Mouse (Mus musculus) gastrocnemius, postnatal 14 days (tissue): Measurements from ENCODE around the gene Apeh. TPM values are rescaled to one million over a fixed set of nuclear protein-coding genes. Genes with fewer than 3 reads are reported as not detected.

Source experiments
- DNase-seq: peaks from one replicate; pipeline ENCODE4 v3.0.0; 2021; ENCODE audit warnings: mixed read lengths
- intact Hi-C: fragments of 180-260 bp; cut with DNase I; formaldehyde crosslinking; loops from one replicate; pipeline ENCODE4 v1.15.1; 2025; ENCODE audit warnings: low total_unique reads
- total RNA-seq, 2 experiments: library from RNA; stranded (reverse); gene quantifications; 2 replicates each; pipeline ENCODE4 v1.2.3; 2021

Apeh gene
- total RNA-seq, 2 experiments from 2014 or later: 37.9 to 38.3 TPM

GRCm38 (mm10) chr9:108090611-108091120 is 3.7 kb downstream of the Apeh start:
- intact Hi-C loops: no loop called here
- no peak for DNase-seq

GRCm38 (mm10) chr9:108085261-108085660 is 9.1 kb downstream of the Apeh start:
- intact Hi-C loops: no loop called here
- no peak for DNase-seq

GRCm38 (mm10) chr9:108083561-108083960 is 10.8 kb downstream of the Apeh start:
- intact Hi-C loops: no loop called here
- DNase-seq: no peak

GRCm38 (mm10) chr9:108082988-108083431 is 11.4 kb downstream of the Apeh start, which contains the start of gene Rnf123:
Rnf123 (minus strand) TSS chr9:108083346.
- intact Hi-C loops: no loop called here
- DNase-seq: no peak

DNA sequence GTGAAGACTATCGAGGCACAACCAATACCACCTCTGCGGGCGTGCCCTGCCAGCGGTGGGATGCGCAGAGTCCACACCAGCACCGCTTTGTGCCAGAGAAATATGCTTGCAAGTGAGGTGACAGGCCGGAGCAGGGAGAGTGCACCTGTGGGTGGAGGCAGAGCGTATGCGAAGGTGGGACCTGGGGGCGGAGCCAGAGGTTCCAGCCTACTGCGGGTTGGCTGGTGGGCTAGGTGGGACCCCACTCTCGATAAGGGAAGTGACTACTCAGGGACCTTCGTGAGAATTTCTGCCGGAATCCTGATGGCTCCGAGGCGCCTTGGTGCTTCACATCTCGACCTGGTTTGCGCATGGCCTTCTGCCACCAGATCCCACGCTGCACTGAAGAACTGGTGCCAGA is 11.9 kb downstream of the Apeh start:
- DNase-seq: no peak
- intact Hi-C loops: no loop called here

DNA sequence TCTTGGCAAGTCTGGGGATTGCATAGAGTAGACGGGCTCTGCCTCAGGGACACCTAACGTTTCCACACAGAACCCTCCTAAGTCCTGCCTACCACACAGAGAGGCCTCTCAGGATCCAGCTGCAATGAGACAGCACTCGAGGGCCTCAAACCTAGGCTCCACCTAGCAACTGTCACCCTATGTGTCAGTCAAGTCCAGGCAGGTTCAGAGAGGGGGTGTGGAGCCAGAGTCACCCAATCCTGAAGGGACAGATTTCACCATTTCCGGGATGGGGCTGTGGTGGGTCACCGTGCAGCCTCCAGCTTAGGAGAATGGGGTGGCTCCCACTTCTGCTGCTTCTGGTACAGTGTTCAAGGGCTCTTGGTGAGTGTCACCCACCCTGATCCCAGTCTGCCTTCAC is 14.2 kb downstream of the Apeh start, which contains the start of gene Mst1:
TSS of gene Mst1 (plus strand) at position 269 of the 400 bp plus-strand sequence.
- intact Hi-C loops: no loop called here
- DNase-seq: no peak

DNA sequence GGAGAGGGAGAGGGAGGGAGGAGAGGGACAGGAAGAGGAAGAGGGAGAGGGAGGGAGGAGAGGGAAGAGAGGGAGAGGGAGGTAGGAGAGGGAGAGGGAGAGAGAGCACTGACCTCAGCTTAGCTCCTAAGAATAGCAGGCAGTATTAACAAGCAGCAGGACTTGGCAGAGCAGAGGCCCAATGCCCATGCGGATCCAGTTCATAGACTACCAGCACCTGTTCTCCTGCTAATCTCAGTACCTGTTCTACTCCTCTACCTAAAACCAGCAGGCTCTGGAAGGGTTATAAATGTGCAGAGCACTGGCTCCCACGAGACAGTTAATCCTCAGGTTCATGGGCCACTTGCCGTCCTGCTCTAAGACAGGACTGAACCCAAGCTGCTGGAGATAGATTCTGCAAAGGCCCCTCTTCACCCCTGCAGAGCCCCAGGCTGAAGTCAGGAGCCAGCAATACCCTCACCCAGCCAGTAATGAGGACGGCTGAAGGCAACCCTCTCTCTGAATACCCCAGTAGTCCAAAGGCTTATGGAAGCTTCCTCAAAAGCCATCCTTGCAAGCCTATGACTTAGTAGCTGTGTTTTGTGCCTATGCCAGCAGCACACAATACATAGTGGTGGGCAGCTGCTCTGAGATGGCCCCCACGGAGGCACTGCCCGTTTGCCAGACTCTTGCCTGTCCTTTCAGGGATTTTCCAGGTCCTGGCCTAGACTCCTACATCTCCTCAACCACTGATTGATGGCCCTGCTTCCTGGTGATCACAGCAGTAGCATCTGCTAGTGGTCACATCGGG is 21.1 kb downstream of the Apeh start:
- DNase-seq: no peak
- intact Hi-C loops: no loop called here

DNA sequence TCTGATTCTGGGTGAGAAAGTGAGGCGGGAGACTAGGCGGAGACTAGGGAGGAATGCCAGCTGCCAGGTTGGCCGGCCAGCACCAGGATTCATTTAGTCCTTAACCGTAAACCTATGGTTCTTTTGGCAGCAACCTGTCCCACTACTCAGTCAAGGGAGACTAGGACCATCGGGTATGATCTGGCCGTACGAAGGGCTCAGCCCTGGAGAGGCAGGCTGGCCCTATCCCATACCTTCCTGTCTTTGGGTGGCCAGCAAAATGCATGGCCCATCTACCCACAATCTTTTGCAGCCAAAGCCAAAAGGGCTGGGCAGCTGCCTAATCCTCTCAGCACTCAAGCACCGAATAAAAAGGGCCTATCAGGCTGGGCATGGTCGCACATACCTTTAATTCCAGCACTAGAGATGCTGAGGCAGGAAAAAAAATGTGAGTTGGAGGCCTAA is 21.9 kb downstream of the Apeh start:
- intact Hi-C loops: no loop called here
- no peak for DNase-seq

GRCm38 (mm10) chr9:108071801-108072200 is 22.6 kb downstream of the Apeh start:
- intact Hi-C loops: no loop called here

DNA sequence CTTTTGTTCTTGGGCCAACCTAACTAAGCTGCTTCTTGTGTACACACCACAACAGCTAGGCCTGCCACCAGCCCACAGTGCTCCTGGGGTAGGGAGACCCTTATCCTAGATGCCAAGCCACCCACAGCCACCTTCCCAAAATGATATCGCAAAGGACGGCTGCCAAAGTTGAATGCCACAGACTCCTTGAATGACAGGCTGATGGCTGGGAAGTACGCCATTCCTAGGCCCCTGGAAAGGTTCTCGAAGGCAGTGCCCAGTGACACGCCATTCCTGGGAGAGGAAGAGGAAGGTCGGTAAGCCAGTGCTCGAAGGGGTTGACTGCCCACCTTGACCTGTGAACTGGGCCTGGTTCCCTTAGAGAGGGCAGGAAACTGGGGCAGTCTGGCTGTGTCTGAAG is 24.9 kb downstream of the Apeh start:
- intact Hi-C loops: loop anchor here (5.0 kb wide), 1 partner anchor 167 kb away; no protein-coding TSS in a partner anchor

More at GRCm38 (mm10) chr9:108071801-108072200, 22.6 kb downstream of the Apeh start:
- no peak for DNase-seq

GRCm38 (mm10) chr9:108069007-108069406 is 25.4 kb downstream of the Apeh start:
- no peak for DNase-seq
- intact Hi-C loops: loop anchor here (5.0 kb wide), 1 partner anchor 167 kb away; no protein-coding TSS in a partner anchor

More for the DNA sequence above, 24.9 kb downstream of the Apeh start:
- DNase-seq: no peak

DNA sequence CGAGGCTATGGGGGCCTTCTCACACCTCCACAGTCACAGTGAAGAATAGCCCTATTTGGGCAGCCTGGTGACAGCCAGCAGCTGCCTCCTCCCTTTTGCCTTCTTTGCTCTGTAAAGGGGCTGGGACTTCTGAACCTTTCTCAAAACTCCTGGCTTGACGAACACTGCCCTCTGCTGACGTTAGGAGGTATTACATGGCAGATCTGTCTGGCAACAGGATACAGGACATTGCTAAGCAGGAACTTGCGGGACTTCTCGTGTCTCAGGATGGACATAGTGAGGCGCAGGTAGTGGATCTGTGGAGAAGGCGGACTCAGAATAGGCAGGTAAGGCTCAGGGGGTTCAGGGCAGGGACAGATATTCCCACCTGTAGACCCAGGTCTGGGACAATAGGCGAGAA is 26.5 kb downstream of the Apeh start:
- intact Hi-C loops: loop anchor here (5.0 kb wide), 1 partner anchor 166 kb away; no protein-coding TSS in a partner anchor
- DNase-seq: peak; percentile 78

GRCm38 (mm10) chr9:108067199-108067598 is 27.2 kb downstream of the Apeh start:
- DNase-seq: no peak
- intact Hi-C loops: loop anchor here (5.0 kb wide), 1 partner anchor 165 kb away; no protein-coding TSS in a partner anchor

- intact Hi-C loops: loop anchor here (5.0 kb wide), 1 partner anchor 163 kb away; no protein-coding TSS in a partner anchor
- peak; percentile 71 for DNase-seq
These were observed 28.9 kb downstream of the Apeh start for GRCm38 (mm10) chr9:108065491-108066011.

DNA sequence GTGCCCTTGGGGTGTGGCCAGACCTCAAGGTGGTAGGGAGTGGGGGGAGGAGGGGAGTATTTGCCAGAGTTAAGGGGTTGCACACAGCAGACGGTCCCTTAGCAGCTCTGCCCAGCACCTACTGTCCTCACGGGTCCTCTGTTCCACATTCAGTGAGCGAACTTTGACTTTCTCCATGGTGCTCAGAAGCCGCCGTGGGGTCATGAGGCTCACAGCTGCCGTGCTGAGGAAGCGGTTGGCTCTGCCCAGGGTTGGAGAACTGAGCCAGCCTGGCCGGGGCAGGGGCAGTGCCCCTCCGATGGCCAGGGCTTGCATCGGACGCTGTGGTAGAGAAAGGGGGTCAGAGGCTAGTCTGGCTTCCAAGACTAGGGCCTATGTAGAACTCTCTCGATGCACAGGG is 31.0 kb downstream of the Apeh start:
- intact Hi-C loops: loop anchor here (5.0 kb wide), 1 partner anchor 96 kb away; no protein-coding TSS in a partner anchor
- no peak for DNase-seq

DNA sequence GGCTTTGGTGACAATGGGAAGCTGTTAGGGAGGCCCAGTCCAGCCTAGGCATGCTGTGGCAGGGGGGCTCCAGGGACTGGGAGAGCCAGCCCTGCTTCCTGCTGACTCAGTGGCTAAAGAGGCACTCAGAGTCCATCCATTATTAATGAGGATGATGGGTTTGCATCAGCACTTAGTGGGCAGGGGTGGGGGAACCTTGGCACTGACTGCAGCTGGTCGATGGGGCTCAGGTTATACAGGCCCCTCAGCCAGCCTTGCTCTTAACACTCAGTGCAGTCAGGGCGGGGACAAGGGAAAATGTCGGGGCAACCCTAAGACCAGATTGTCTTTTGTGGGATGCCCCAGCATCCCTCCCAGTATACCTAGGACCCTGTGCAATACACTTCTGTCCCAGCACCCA is 32.3 kb downstream of the Apeh start:
- intact Hi-C loops: loop anchor here (5.0 kb wide), 1 partner anchor 95 kb away; no protein-coding TSS in a partner anchor
- DNase-seq: no peak

DNA sequence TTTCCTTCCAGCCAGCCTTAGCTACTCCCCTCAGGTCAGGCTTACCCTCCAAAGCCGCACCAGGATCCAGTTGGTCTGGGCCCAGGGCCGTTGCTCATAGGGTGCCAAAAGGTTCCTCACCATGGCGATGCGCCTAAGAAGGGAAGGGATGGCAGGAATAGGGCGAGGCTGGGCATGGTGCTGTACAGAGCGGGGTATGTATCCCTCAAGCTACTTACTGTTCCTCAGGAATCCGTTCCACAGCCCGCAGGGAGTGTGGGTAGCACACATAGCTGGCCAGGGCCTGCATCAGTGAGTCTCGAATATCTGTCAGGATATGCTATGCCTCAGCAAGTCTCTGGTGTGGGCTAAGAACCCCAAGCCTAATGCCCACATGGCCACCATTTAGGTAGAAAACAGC is 36.1 kb downstream of the Apeh start:
- DNase-seq: peak; percentile 12

DNA sequence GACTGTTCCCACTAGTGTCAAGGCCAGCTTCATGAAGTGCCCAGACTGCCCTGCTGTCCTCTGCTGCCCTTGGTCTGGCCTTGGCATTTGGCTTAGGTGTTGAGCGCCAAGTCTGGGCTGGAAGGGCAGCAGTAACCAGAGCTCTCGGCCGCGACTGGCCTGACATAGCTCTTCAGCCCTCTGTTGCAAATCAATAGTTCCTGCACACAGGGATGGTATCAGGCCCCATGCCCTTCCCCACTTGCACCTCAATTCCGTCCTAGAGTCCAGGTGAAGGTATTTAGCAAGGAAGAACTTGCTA is 37.2 kb downstream of the Apeh start:
- intact Hi-C loops: no loop called here
- DNase-seq: peak; percentile 71

More for the DNA sequence above, 36.1 kb downstream of the Apeh start:
- intact Hi-C loops: no loop called here

DNA sequence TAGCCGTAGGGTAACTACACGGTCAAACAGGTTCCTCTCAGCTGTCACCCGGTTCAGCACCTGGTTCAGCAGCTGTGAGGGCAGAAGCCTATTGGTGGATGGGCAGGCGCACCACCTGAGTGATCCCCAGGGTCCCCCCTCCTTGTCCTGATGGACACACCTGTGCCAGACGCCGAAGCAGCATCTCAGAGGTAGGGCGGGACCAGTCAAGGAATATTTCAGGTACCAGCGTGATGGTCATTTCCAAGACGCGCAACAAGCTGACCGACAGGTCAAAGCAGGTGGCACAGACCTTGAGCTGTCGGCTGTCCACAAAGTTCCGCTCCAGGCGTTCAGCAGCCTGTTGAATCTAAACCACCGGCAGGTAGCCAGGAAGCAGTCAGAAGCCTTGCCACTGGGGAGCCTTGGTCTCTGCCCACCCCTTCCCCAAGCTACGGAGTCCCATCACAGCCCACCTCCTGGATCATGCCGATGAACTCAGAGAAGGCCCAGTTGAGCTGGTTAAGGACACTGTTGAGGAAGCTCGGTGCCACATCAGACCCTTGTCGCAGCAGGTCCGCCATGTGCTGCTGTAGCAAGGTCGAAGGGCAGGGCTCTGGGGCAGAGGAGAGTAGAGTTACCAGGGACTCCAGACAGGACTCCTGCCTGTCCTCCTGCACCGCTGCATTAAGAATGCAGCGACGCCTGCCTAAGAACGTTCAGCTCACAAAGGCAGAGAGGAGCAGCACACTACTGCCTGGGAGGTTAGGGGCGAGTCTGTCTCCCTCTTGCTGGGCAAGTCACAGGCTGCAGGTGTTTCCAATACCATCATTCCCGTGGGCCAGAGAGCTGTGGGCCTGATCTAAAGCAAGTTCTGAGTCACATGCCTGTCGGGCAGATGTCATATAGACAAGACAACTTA is 37.8 kb downstream of the Apeh start:
- no peak for DNase-seq
- intact Hi-C loops: no loop called here
